Mouse (Mus musculus) T-cell, adult 2 months (primary cell): ENCODE results near the gene F2rl3.

ENCODE experiments used
- DNase-seq: peaks from one replicate; pipeline ENCODE4 v3.0.0; 2022; ENCODE audit warnings: low spot score

F2rl3 gene

GRCm38 (mm10) chr8:72761322-72762051, at the start of gene F2rl3:
Gene F2rl3, plus strand, starts transcription at chr8:72761880.
- DNase-seq = peak; percentile 53

GRCm38 (mm10) chr8:72712569-72712968, 49.1 kb upstream of the F2rl3 start:
- DNase-seq = no peak

- no peak for DNase-seq
Measured at GRCm38 (mm10) chr8:72716594-72716993, 45.1 kb upstream of the F2rl3 start.

- no peak for DNase-seq
Measured at GRCm38 (mm10) chr8:72720541-72720940, 41.1 kb upstream of the F2rl3 start.

GRCm38 (mm10) chr8:72722769-72723650, 38.7 kb upstream of the F2rl3 start, which contains the start of gene Sin3b:
Gene Sin3b, plus strand, starts transcription at chr8:72723285.
- peak; percentile 93 for DNase-seq

- DNase-seq = no peak
Measured at GRCm38 (mm10) chr8:72723651-72724001, 38.1 kb upstream of the F2rl3 start.

GRCm38 (mm10) chr8:72728636-72729035, 33.0 kb upstream of the F2rl3 start:
- DNase-seq = no peak

- DNase-seq = peak; percentile 45
Measured at GRCm38 (mm10) chr8:72735001-72735400, 26.7 kb upstream of the F2rl3 start.

- DNase-seq = no peak
Measured at GRCm38 (mm10) chr8:72736868-72737267, 24.8 kb upstream of the F2rl3 start.

- peak; percentile 38 for DNase-seq
Measured at GRCm38 (mm10) chr8:72746061-72746460, 15.6 kb upstream of the F2rl3 start.

- DNase-seq = no peak
Measured at GRCm38 (mm10) chr8:72749846-72750245, 11.8 kb upstream of the F2rl3 start.

- DNase-seq = no peak
Measured at GRCm38 (mm10) chr8:72750266-72750665, 11.4 kb upstream of the F2rl3 start.

GRCm38 (mm10) chr8:72751126-72751525, 10.6 kb upstream of the F2rl3 start:
- no peak for DNase-seq

GRCm38 (mm10) chr8:72752289-72752688, 9.4 kb upstream of the F2rl3 start:
- no peak for DNase-seq

- no peak for DNase-seq
Measured at GRCm38 (mm10) chr8:72753165-72753564, 8.5 kb upstream of the F2rl3 start.

- no peak for DNase-seq
Measured at GRCm38 (mm10) chr8:72753781-72754180, 7.9 kb upstream of the F2rl3 start.

- no peak for DNase-seq
Measured at GRCm38 (mm10) chr8:72756031-72756430, 5.6 kb upstream of the F2rl3 start.

GRCm38 (mm10) chr8:72756771-72757390, 4.8 kb upstream of the F2rl3 start:
- no peak for DNase-seq

GRCm38 (mm10) chr8:72757426-72758195, 4.1 kb upstream of the F2rl3 start:
- no peak for DNase-seq

GRCm38 (mm10) chr8:72758310-72758709, 3.4 kb upstream of the F2rl3 start:
- DNase-seq = no peak

- DNase-seq = no peak
Measured at GRCm38 (mm10) chr8:72760216-72760615, 1.5 kb upstream of the F2rl3 start.

- peak; percentile 9 for DNase-seq
Measured at GRCm38 (mm10) chr8:72762306-72762705, 626 bp downstream of the F2rl3 start.
